Mouse (Mus musculus) brain, embryonic 14.5 days (tissue): ENCODE results near the gene Aldh3b3.

ENCODE experiments used
- CTCF ChIP-seq: fragments of 200-500 bp; IDR thresholded peaks from 2 replicates; pipeline ENCODE4 v1.5.1; 2012; ENCODE audit warnings: inconsistent platforms, mild to moderate bottlenecking, moderate library complexity, borderline replicate concordance; ENCODE audit not compliant: insufficient read depth, insufficient read length; ENCODE audit errors: extremely low read depth
- POLR2A ChIP-seq: fragments of 200-500 bp; IDR thresholded peaks from 2 replicates; pipeline ENCODE4 v1.6.1; 2012; ENCODE audit warnings: mild to moderate bottlenecking, inconsistent platforms, borderline replicate concordance; ENCODE audit not compliant: poor library complexity, insufficient read depth, insufficient read length, severe bottlenecking; ENCODE audit errors: extremely low read depth

DNA sequence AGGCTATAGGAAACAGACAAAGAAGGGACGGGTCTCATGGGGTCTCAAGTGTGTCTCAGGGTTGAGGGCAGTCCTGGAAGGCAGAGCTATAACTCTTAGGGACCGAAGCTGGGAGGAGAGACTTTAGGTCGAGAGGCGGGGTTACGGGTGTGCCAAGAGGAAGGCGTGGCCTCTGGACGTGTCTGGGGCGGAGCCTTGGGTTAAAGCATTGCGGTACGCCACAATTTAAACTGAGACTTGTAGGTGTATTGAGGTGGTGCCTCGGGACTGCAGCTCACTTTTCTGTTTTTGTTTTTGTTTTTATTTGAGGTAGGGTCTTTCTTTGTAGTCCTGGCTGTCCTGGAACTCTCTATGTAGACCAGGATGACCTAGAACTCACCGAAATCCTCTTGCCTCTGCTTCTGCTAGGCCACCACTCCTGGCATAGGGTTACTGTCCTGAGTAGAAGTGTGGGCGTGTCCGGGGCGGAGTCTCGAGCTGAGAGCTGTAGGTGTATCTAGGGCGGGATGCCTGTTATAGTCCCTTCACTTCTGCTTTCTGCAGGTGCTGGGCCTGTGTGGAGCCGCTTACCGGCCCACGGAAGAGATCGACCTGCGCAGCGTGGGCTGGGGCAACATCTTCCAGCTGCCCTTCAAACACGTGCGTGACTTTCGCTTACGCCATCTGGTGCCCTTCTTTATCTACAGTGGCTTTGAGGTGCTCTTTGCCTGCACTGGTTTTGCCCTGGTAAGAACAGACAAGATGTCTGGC, 15.3 kb upstream of the Aldh3b3 start:
- no peak for TF ChIP-seq POLR2A
- TF ChIP-seq CTCF, result no peak
